Mouse (Mus musculus): Measurements from ENCODE around the gene Sbds.

DNA sequence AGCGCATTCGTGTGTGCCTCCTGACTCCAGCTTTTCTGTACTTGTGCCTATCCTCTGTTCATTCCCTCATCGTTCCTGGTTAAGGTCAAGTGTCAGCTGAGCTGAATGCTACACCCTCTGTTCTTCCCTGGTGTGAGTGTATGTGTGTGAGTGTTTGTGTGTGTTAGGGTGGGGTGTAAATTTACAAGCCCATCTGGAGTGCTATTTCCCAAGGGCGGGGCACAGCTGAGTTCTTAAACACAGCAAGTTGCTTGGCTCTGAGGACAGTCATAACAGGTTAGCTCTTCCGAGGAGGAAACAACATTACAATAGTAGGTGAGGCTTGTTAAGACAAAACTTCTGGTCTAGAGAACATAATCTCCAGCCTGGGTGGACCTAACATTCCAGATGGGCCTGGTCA, 37.0 kb downstream of the Sbds start:
- TF ChIP-seq CTCF (IDR thresholded peaks at IDR 0.05) = no peak
- TF ChIP-seq POLR2A (IDR thresholded peaks at IDR 0.05; ENCODE audit: insufficient read depth, low read depth, low read length) = no peak
